Mouse (Mus musculus) kidney, adult 9 months (tissue): ENCODE measurements at regions not wholly inside any gene's neighbourhood (a gene's known extent, or its start where the extent isn't known, plus 50 kb on each side); places are given as distances from the start of the nearest gene placed in this dataset.
"Not testable (repeated sequence)": the region's sequence is repeated elsewhere in the genome, so short reads cannot be mapped to it uniquely, and the experiment has no call there.

Experiments
- DNase-seq: peaks from one replicate; pipeline ENCODE4 v3.0.0; 2022

DNA sequence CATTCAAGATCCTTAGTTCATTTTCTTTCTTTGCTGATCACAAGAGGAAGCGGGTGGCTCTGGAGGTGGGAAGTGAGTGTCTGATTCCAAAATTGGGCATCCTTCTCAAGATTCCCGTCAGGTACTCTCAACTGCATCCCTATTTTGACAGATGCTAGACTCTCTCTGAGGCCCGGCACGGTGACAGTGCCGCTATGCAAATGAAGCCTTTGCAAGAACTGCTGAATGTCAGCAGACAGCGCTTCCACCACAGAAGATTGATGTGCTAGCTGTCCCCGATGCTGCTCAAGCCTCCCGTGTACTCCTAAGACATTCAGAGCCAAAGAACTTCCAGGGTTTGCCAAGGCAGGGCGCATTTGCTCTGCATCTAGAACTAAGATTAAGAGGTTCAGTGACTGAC is 50.9 kb upstream of the Cpne4 start:
- no peak for DNase-seq

DNA sequence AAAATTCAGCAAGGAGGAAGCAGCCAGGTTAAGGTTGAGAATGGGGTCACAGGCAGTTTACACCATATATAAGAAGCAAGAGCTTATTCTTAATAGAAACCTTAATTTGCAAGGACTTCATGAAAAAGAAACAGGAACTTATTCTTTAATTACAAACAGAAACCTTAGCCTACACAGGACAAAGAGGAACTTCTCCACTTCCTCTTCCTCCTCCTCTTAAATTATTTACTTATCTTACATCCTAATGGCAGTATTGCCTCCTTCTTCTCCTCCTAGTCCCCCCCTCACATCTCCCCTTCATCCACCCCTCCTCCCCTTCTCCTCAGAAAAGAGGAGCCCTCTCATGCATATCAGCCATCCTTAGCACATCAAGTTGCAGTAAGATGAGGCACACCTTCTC is 56.4 kb upstream of the Cpne4 start:
- DNase-seq, result no peak

GRCm38 (mm10) chr9:104489383-104489782 is 57.7 kb upstream of the Cpne4 start:
- DNase-seq, result no peak

DNA sequence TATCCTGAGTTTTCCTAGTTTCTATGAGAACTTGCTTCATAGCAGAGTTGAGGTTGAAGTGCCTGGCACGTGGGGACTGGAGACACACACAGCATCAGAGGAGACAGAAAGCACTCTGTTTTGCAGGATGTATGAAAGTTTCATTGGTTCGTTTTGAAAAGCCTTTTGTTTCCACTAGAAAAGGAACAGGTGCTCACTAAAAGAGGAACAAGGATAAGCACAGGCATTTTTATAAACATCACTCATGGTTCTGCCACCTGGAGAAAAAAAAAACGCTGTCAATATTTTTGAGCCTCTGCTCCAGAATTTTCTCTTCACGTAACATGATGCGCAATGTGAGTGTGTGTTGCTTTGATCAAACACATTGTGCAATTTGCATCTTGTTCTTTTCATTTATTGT is 64.6 kb upstream of the Cpne4 start:
- no peak for DNase-seq

DNA sequence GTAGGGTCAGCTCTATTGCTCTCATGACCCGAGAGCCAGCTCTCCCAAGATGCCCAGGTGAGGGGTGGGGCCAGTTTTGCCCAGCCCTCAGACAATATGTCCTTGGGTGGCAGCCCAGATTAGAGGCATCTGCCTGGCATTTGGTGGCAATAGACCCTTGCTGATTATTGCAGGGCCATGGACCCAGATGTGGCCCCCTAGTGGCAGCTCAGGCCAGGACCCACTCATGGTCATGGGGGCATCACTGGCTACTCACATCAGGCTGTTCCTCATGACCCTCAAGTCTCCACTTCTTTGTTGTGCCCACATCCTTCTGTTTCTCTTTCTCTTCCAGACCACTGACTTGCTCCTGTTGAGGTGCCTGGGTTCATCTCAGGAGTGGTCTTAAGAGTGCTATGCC is 66.4 kb upstream of the Cpne4 start:
- peak; percentile 12 for DNase-seq

DNA sequence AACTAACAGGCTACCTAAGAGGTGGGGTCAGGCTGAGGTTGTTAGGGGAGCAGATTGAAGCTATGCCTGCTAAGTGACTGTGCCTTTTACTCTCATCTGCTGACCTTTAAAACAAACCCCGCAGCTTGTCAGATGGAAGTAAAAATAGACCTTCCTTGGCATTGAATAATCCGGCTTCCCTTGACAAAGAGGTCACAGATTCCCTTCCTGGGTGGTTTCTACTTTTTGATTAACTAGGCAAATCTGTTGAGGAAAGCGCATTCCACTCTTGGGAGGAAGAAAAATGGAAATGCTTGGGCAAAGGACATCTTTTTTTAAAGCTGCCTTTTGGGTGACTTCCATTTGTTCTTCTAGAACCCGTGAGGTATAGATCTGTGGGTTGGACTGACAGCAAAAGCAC is 72.3 kb upstream of the Cpne4 start:
- peak; percentile 81 for DNase-seq

- DNase-seq, result no peak
Observed at GRCm38 (mm10) chr9:104467238-104467637, 79.8 kb upstream of the Cpne4 start.

- no peak for DNase-seq
Observed at GRCm38 (mm10) chr9:104463701-104464100, 83.4 kb upstream of the Cpne4 start.

- DNase-seq, result no peak
Observed at GRCm38 (mm10) chr9:104460133-104460532, 87.0 kb upstream of the Cpne4 start.

DNA sequence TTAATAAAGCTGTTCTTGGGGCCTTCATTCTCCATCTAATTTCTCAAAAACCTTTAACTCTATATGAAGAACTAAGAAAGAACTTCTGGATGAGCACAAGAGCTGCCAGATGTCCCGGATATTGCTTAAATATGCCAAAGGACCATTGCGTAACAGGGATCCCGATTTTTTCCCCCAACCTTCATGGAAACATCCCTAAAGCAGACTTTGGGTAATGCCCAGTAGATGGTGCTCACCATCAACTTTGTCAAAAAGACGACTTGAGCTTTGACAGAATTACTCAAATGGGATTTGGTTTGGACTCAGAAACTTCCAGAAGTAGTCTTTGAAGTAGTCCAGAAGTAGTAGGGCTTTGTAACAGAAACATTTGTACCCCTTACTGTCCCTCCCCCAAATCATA is 89.5 kb upstream of the Cpne4 start:
- peak; percentile 28 for DNase-seq

GRCm38 (mm10) chr9:104448577-104449165 is 98.4 kb upstream of the Cpne4 start:
- DNase-seq, result no peak

- DNase-seq, result peak; percentile 35
Observed at GRCm38 (mm10) chr9:104444906-104445305, 102.2 kb upstream of the Cpne4 start.

DNA sequence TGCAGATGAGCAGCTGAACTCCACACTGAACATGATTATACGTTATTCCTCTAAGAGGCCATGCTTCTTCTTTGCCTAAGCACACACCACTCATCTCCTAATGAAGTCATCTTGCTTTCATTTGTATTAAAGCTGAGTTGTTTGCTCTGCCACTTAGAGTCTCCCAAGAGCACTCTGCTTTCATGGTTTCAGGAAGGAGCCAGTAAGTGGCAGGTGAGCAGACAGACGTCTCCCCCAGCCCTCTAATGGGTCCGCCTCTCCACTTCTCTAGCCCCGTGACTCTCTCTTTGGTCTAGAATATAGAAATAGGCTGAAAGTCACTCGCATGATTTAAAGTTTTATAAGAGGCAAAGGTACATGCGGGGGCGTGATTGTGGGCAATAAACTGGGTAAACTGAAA is 103.8 kb upstream of the Cpne4 start:
- no peak for DNase-seq

- DNase-seq, result no peak
Observed at GRCm38 (mm10) chr9:104413021-104413420, 75.5 kb upstream of the Acpp start.

- DNase-seq, result peak; percentile 40
Observed at GRCm38 (mm10) chr9:104410211-104410610, 72.7 kb upstream of the Acpp start.

- DNase-seq, result peak; percentile 1
Observed at GRCm38 (mm10) chr9:104409381-104409780, 71.8 kb upstream of the Acpp start.

DNA sequence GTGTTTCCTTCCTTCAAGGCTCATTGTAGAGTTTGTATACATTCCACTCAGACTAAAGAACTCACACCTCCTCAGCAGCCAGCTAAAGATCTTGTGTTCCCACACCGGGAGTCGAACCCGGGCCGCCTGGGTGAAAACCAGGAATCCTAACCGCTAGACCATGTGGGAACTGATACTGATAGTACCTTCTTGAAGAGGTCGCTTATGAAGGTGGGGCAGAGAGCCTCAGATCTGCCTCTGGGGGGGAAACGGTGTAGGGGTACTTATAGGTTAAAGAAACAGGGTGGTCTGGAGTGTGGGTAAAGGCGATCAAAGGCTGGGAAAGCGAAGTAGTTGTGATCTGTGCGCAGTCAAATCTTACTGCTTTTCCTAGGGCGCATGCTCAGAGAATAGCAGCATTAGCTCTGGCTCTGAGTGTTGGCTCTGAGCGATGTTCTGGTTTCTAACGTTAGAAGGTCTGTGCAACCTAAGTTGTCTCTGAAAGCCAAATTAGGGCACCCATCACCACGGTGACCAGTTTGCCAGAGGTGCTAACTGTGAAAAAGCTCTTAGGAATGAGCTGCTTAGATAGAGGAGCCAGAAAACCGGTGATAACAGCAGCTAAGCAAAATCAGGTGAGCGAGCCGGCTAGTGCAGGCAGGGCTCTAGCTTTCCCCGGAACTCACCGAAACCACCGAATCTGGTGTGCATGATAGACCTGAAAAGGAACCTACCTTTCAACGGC is 71.2 kb upstream of the Acpp start:
- DNase-seq, result peak; percentile 29

DNA sequence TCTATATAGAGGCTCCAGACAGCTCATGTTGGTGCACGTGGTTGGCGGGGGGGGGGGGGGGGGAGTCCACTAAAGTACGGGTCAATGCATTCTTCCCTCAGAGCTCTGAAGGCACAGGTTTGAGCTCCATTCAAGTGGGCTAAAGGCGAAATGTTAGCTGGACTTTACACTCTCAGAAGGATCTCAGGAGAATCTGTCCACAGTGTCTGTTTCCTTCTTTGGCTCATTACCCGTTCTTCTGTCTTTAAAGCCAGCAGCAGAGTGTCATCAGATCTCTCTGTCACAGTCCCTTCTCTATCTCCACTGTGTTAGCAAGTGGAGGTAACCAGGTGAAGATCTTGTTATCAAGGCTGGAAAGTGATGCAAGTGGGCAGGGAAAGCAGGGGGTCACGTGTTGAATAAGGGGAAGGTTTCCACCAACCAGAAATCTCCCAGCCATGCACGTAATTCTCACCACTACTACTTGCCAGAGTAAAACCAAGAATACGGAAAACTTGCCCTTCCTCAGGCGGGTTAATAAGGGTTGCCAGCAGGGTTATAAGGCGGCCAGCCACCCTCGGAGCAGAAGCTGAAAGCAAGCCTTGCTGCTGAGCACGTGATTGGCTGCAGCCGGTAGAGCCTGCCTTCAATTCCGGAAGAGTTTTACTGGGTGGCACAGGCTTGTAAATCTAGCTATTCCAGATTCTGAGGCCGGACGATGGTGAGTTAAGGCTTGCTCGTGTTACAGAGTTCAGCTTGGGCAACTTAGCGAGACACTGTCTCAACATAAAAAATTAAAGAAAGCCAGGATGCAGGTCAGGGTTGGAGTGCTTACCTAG is 70.2 kb upstream of the Acpp start:
- peak; percentile 65 for DNase-seq

GRCm38 (mm10) chr9:104407011-104407410 is 69.5 kb upstream of the Acpp start:
- DNase-seq, result no peak

GRCm38 (mm10) chr9:104406491-104406890 is 68.9 kb upstream of the Acpp start:
- no peak for DNase-seq

- no peak for DNase-seq
Observed at GRCm38 (mm10) chr9:104403863-104404262, 66.3 kb upstream of the Acpp start.

- no peak for DNase-seq
Observed at GRCm38 (mm10) chr9:104401673-104402072, 64.1 kb upstream of the Acpp start.

- no peak for DNase-seq
Observed at GRCm38 (mm10) chr9:104399927-104400326, 62.4 kb upstream of the Acpp start.

DNA sequence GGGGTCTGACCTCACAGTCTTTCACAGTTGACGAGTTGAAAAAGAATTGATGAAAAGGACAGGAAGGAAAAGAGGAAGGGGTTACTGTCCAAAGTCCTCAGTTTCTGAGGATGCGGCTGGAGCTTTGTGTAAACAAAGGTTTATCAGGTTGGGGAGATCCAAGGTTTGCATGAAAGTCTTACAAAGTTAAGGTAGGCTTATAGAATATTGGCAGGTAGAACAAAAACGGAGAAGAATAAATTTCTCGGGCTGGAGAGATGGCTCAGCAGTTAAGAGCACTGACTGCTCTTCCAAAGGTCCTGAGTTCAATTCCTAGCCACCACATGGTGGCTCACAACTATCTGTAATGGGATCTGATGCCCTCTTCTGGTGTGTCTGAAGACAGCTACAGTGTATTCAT is 60.9 kb upstream of the Acpp start:
- not testable (repeated sequence) for DNase-seq
